Mouse (Mus musculus): ENCODE data around the gene Lepr. TPM values are rescaled to one million over a fixed set of nuclear protein-coding genes. Genes with fewer than 3 reads are reported as not detected.
A peak's percentile ranks its signal among the peaks of the same experiment; 100 is the strongest.

Lepr gene
- total RNA-seq (2017), result 0.32 TPM in 1 of 2 replicates, not detected in the other

- no peak for ATAC-seq (replicated peaks; ENCODE audit: low read depth, poor library complexity, severe bottlenecking)
Measured at GRCm38 (mm10) chr4:101717367-101718121, at the start of gene Lepr. Lepr (plus strand) TSS chr4:101717404.

- no peak for ATAC-seq (replicated peaks; ENCODE audit: low read depth, poor library complexity, severe bottlenecking)
Measured at GRCm38 (mm10) chr4:101669161-101669560, 48.0 kb upstream of the Lepr start.

GRCm38 (mm10) chr4:101669811-101670210 is 47.4 kb upstream of the Lepr start:
- ATAC-seq (replicated peaks; ENCODE audit: low read depth, poor library complexity, severe bottlenecking), result no peak

- ATAC-seq (replicated peaks; ENCODE audit: low read depth, poor library complexity, severe bottlenecking), result no peak
Measured at GRCm38 (mm10) chr4:101674790-101675189, 42.4 kb upstream of the Lepr start.

GRCm38 (mm10) chr4:101675726-101676125 is 41.5 kb upstream of the Lepr start:
- ATAC-seq (replicated peaks; ENCODE audit: low read depth, poor library complexity, severe bottlenecking), result no peak

GRCm38 (mm10) chr4:101682620-101683019 is 34.6 kb upstream of the Lepr start:
- no peak for ATAC-seq (replicated peaks; ENCODE audit: low read depth, poor library complexity, severe bottlenecking)

- no peak for ATAC-seq (replicated peaks; ENCODE audit: low read depth, poor library complexity, severe bottlenecking)
Measured at GRCm38 (mm10) chr4:101683086-101683485, 34.1 kb upstream of the Lepr start.

- no peak for ATAC-seq (replicated peaks; ENCODE audit: low read depth, poor library complexity, severe bottlenecking)
Measured at GRCm38 (mm10) chr4:101684821-101685220, 32.4 kb upstream of the Lepr start.

GRCm38 (mm10) chr4:101686227-101686810 is 30.9 kb upstream of the Lepr start:
- peak; percentile 60 for ATAC-seq (replicated peaks; ENCODE audit: low read depth, poor library complexity, severe bottlenecking)

GRCm38 (mm10) chr4:101689241-101689640 is 28.0 kb upstream of the Lepr start:
- ATAC-seq (replicated peaks; ENCODE audit: low read depth, poor library complexity, severe bottlenecking), result no peak

GRCm38 (mm10) chr4:101689645-101690044 is 27.6 kb upstream of the Lepr start:
- no peak for ATAC-seq (replicated peaks; ENCODE audit: low read depth, poor library complexity, severe bottlenecking)

GRCm38 (mm10) chr4:101692892-101693291 is 24.3 kb upstream of the Lepr start:
- ATAC-seq (replicated peaks; ENCODE audit: low read depth, poor library complexity, severe bottlenecking), result no peak

- no peak for ATAC-seq (replicated peaks; ENCODE audit: low read depth, poor library complexity, severe bottlenecking)
Measured at GRCm38 (mm10) chr4:101694529-101694928, 22.7 kb upstream of the Lepr start.

GRCm38 (mm10) chr4:101697236-101697635 is 20.0 kb upstream of the Lepr start:
- ATAC-seq (replicated peaks; ENCODE audit: low read depth, poor library complexity, severe bottlenecking), result no peak

- ATAC-seq (replicated peaks; ENCODE audit: low read depth, poor library complexity, severe bottlenecking), result no peak
Measured at GRCm38 (mm10) chr4:101699423-101699822, 17.8 kb upstream of the Lepr start.

- ATAC-seq (replicated peaks; ENCODE audit: low read depth, poor library complexity, severe bottlenecking), result no peak
Measured at GRCm38 (mm10) chr4:101700892-101701640, 16.1 kb upstream of the Lepr start.

GRCm38 (mm10) chr4:101705325-101705724 is 11.9 kb upstream of the Lepr start:
- no peak for ATAC-seq (replicated peaks; ENCODE audit: low read depth, poor library complexity, severe bottlenecking)

GRCm38 (mm10) chr4:101707234-101707633 is 10.0 kb upstream of the Lepr start:
- ATAC-seq (replicated peaks; ENCODE audit: low read depth, poor library complexity, severe bottlenecking), result no peak

GRCm38 (mm10) chr4:101707953-101708352 is 9.3 kb upstream of the Lepr start:
- ATAC-seq (replicated peaks; ENCODE audit: low read depth, poor library complexity, severe bottlenecking), result no peak

- no peak for ATAC-seq (replicated peaks; ENCODE audit: low read depth, poor library complexity, severe bottlenecking)
Measured at GRCm38 (mm10) chr4:101710361-101710760, 6.8 kb upstream of the Lepr start.

- ATAC-seq (replicated peaks; ENCODE audit: low read depth, poor library complexity, severe bottlenecking), result no peak
Measured at GRCm38 (mm10) chr4:101711100-101711499, 6.1 kb upstream of the Lepr start.

Data from common myeloid progenitor, adult 5-6 weeks (primary cell).